Mouse (Mus musculus): ENCODE data around the gene Tcf25.
A peak's percentile ranks its signal among the peaks of the same experiment; 100 is the strongest.
"Not testable (repeated sequence)": the region's sequence is repeated elsewhere in the genome, so short reads cannot be mapped to it uniquely, and the experiment has no call there.

Tcf25 gene

DNA sequence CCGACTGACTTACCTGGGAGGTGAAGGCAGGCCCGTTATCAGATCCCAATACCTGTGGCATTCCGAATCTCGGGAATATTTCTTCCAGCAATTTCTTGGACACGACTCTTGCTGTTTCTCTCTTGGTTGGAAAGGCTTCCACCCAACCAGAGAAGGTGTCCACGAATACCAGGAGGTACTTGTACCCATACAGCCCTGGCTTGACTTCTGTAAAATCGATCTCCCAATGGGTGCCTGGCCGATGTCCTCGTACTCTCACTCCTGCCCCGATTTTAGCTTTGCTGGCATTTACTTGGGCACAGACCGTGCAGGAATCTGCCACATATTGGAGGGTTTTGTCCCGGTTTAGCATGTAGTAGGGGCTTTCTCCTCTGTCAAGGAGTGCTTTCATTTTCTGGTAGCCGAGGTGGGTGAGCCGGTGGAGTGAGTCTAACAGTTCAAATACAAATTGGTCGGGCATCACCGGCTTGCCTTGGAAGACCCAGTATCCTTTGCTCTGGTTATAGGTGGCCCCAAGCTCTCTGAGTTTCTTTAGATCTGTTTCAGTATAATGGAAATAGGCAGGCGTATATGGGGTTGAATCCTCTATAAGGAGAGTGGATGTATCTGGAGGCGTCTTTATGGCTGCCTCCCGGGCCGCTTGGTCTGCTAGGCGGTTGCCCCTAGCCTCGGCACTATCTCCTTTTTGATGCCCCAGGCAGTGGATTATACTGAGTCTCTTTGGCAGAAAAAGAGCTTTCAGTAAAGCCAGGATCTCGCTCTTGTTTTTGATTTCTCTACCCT is 55.6 kb downstream of the Tcf25 start:
- no peak for DNase-seq (ENCODE audit: low spot score in 2 of 2)

DNA sequence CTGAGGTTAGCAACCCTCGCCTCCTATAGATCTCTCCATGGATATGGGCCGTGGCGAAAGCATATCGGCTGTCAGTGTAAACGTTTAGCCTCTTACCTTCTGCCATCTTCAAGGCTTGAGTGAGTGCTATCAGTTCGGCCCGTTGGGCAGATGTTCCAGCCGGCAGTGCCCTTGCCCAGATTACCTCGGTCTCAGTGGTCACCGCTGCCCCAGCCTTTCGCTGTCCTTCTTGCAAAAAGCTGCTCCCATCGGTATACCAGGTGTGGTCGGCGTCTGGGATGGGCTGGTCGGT is 56.1 kb downstream of the Tcf25 start:
- not testable (repeated sequence) for DNase-seq (ENCODE audit: low spot score in 2 of 2)

DNA sequence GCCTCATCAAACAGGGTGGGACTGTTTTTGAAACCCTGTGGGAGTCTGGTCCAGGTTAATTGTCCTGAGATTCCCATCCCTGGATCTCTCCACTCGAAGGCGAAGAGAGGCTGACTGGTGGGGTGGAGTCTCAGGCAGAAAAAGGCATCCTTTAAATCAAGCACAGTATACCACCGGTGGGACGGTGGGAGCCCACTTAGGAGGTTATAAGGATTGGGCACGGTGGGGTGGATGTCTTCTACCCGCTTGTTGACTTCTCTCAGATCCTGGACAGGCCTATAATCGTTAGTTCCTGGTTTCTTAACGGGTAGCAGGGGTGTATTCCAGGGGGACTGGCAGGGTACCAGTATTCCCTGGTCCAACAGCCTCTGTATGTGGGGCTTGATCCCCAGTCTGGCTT is 57.4 kb downstream of the Tcf25 start:
- DNase-seq (ENCODE audit: low spot score in 2 of 2), result not testable (repeated sequence)

DNA sequence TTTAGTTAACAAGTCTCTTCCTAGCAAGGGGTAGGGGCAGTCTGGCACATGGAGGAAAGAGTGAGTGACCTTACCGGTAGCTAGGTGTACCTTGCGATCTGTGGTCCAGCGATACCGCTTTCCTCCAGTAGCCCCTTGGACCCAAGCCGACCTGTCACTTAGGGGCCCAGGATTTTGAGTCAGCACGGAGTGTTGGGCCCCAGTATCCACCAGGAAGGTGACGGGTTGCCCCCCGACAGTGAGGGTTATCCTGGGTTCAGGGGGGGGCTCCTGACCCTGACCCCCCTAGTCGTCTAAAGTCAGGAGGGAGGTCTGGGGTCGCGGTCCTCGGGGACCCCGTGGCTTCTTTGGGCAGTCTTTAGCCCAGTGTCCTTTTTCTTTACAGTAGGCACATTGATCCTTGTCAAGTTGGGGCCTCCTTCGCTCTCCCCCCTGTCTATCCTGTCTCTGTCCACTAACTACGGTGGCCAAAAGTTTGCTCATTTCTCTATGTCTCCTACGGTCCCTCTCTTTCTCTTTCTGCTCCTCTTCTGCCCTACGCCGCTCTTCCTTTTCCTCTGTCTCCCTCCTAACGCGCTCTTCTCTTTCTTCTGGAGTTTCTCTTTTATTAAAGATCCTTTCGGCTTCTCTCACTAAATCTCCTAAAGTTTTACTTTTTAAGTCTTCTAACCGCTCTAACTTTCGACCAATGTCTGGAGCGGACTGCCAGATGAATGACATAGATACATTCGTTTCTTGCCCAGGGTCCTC is 58.2 kb downstream of the Tcf25 start:
- DNase-seq (ENCODE audit: low spot score in 2 of 2), result no peak

- DNase-seq (ENCODE audit: low spot score in 2 of 2), result no peak
Measured at GRCm38 (mm10) chr8:123432381-123432780, 58.8 kb downstream of the Tcf25 start.

DNA sequence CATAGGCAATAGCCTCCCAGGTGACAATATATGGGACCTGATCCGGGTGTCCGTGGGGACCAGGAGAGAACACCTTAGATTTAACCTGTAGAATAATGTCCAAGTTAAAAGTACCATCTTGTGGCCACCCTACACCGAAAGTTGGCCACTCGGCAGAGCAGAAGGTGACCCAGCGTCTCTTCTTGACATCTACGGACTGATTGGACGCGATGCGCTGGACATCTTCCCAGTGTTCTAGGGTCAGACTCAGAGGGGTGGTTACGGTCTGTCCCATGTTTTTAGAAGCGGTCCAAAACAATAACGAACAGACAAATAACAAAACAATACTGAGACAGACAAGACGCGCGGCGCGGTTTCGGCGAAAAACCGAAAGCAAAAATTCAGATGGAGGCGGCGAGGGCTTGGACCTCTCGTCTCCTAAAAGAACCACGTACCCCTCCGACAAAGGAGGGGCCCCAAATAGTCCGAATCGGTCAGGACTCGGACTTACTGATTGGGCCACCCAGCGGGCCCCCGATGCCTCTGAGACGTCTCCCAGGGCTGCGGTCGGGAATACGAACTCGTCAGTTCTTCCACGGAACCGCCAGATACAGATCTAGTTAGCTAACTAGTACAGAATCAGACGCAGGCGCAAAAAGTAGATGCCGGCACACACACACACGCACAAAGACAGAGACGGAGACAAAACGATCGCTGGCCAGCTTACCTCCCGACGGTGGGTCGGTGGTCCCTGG is 59.9 kb downstream of the Tcf25 start:
- not testable (repeated sequence) for DNase-seq (ENCODE audit: low spot score in 2 of 2)

DNA sequence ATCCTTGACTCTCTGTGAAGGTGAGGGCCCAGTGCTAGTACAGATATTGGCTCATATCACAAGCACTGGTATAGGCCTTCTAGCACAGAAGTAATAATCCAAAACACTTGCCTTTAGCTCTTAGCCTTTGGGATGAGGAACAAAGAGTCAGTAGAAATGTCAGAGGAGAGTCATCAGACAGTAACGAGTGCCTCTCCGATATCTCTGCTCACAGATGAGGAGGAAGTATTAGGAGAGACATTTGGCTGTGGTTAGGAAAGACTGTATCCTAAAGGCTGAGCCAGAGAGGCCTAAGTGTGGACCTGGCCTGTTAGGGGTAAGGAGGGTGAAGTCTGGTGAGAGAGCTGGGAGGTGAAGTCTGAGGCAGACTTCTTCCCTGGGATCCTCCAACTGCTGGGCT is 68.2 kb downstream of the Tcf25 start:
- DNase-seq (ENCODE audit: low spot score in 2 of 2), result no peak

- DNase-seq (ENCODE audit: low spot score in 2 of 2), result no peak
Measured at GRCm38 (mm10) chr8:123442351-123442750, 68.8 kb downstream of the Tcf25 start.

DNA sequence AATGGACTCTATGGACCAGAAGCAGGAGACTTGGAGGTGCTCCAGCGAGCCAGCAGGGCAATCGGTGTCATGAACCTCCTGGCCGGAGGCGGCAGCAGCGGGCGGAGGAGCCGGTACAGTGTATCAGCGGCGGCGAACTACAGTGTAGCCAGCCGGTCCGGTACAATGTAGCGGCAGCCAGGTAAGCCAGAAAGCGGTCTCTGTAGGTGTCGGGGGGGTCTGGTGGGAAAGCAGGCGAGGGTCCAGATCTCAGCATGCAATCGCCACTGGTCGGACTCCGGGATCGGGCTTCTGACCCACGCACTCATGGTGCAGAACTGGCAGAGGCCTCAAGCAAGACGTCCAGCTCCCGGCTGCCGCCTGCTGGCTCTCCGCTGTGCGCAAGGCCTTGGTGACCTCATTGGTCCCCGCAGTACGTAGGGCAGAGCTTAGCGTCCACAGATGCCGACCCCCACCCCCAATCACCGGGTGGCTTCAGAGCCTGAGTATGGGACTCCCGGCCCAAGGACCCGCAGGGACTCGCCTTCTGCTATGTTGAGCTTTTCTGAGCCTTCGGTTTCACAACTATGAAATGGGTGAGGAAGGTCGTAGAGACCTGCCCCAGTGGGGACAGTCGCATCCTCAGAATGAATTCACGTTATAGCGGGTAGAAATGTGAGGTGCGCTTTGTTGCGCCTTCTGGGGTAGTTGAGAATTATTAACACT is 69.5 kb downstream of the Tcf25 start:
- DNase-seq (ENCODE audit: low spot score in 2 of 2), result peak; percentile 88 to 89

DNA sequence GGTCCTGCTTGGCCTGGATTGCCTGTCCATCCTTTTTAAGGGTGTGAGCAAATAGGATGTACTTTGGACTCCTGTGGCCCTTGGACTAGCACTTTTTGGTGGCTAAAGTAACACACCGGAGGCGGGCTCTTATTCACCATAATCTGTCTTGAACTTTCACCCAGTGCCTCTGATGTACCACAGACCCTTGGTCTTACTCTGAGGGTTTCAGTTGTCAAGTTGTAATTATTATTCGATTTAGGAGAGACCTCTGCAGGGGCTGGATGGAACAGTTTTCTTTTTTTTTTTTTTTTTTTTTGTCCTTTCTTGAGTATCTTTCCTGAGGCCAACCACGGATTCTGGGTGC is 70.0 kb downstream of the Tcf25 start:
- DNase-seq (ENCODE audit: low spot score in 2 of 2), result no peak

GRCm38 (mm10) chr8:123444131-123444530 is 70.6 kb downstream of the Tcf25 start:
- no peak for DNase-seq (ENCODE audit: low spot score in 2 of 2)

GRCm38 (mm10) chr8:123445981-123446380 is 72.4 kb downstream of the Tcf25 start:
- DNase-seq (ENCODE audit: low spot score in 2 of 2), result no peak

GRCm38 (mm10) chr8:123446799-123447198 is 73.2 kb downstream of the Tcf25 start:
- no peak for DNase-seq (ENCODE audit: low spot score in 2 of 2)

DNA sequence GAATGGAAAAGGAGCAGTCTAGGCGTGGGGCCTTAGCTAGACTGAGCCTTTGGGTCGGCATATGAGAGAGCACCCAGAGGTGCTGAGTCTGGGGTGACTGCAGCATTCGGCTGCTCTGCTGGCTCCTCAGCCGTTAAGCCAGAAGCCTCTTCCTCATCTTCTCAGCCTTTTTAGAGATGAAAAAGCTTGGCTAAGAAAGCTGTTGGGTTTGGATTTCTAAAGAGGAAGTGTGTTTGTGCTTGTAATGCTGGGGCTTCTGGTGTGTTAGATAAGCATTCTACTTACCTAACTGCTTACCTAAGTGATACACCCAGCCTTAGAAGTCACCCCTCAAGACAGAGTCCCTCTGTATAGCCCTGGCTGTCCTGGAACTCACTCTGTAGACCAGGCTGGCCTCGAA is 77.2 kb downstream of the Tcf25 start:
- DNase-seq (ENCODE audit: low spot score in 2 of 2), result no peak

DNA sequence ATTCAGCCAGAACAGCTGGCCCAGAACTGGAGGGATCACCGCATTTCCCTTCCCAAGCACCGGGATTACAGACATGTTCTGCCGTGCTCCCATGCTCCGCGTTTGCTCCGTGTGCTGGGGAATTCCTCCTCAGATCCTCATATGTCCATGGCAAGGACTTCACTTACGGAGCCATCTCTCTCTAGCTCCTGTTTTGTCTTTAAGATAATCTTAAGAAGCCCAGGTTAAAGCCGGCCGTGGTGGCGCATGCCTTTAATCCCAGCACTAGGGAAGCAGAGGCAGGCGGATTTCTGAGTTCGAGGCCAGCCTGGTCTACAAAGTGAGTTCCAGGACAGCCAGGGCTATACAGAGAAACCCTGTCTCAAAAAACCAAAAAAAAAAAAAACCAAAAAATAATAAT is 78.2 kb downstream of the Tcf25 start:
- DNase-seq (ENCODE audit: low spot score in 2 of 2), result not testable (repeated sequence)

GRCm38 (mm10) chr8:123452149-123452548 is 78.6 kb downstream of the Tcf25 start:
- DNase-seq (ENCODE audit: low spot score in 2 of 2), result no peak

DNA sequence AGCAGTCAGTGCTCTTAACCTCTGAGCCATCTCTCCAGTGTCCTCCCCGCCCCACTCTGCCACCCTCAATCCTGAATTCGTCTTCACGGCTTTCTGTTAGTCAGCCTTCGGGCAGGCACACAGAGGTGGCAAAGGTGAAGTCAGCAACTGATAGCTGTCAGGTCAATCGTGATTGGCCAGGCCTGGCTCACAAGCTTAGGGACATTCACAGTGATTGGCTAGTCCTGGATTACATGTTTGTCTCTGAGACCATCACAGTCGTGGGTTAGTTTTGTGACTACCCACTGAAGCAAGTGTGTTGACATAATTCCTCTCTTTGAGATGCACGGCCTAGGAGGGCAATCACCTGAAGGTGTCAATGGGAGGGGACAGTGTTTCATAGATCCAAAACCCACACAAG is 79.7 kb downstream of the Tcf25 start:
- DNase-seq (ENCODE audit: low spot score in 2 of 2), result no peak

All from right cerebral cortex, postnatal 36 days (tissue).